Mouse (Mus musculus): ENCODE results near the gene Tmem106b. TPM values are rescaled to one million over a fixed set of nuclear protein-coding genes. Genes with fewer than 3 reads are reported as not detected.
A peak's percentile ranks its signal among the peaks of the same experiment; 100 is the strongest.

Gene Tmem106b
- 49.8 and 50.8 TPM in 2 replicates for polyA plus RNA-seq (2012; rRNA removed)

- Histone ChIP-seq H3K27ac (ENCODE audit: insufficient read depth, low read length) (peak within 1 kb of the TSS; percentile 86), H3K4me1 (ENCODE audit: control insufficient read depth, insufficient read depth, low read length) (peaks cover 2% of the 10 kb centered on the region), H3K4me3 (ENCODE audit: insufficient read depth, low read length) (peak within 1 kb of the TSS; percentile 71)
- TF ChIP-seq POLR2A (IDR thresholded peaks at IDR 0.05; ENCODE audit: extremely low read depth, insufficient read depth, low read length) (peak; percentile 93), CTCF (IDR thresholded peaks at IDR 0.05; ENCODE audit: extremely low read depth, insufficient read depth, low read length) (no peak)
Measured at GRCm38 (mm10) chr6:13069302-13070146, at the start of gene Tmem106b. TSS of gene Tmem106b (plus strand) at chr6:13069759.

GRCm38 (mm10) chr6:13021245-13022100, 48.1 kb upstream of the Tmem106b start:
- TF ChIP-seq POLR2A (IDR thresholded peaks at IDR 0.05; ENCODE audit: extremely low read depth, insufficient read depth, low read length): no peak
- H3K4me1 ChIP-seq (ENCODE audit: control insufficient read depth, insufficient read depth, low read length): no peaks in the 10 kb centered on the region
- no peak overlapping the region for H3K4me3 ChIP-seq (ENCODE audit: insufficient read depth, low read length)
- no peak overlapping the region for H3K27ac ChIP-seq (ENCODE audit: insufficient read depth, low read length)

- TF ChIP-seq CTCF (IDR thresholded peaks at IDR 0.05; ENCODE audit: extremely low read depth, insufficient read depth, low read length) (no peak), POLR2A (IDR thresholded peaks at IDR 0.05; ENCODE audit: extremely low read depth, insufficient read depth, low read length) (no peak)
- H3K4me3 ChIP-seq (ENCODE audit: insufficient read depth, low read length): no peak overlapping the region
- H3K4me1 ChIP-seq (ENCODE audit: control insufficient read depth, insufficient read depth, low read length): no peaks in the 10 kb centered on the region
- no peak overlapping the region for H3K27ac ChIP-seq (ENCODE audit: insufficient read depth, low read length)
Measured at GRCm38 (mm10) chr6:13030558-13030957, 39.0 kb upstream of the Tmem106b start.

- no peaks in the 10 kb centered on the region for H3K4me1 ChIP-seq (ENCODE audit: control insufficient read depth, insufficient read depth, low read length)
- H3K4me3 ChIP-seq (ENCODE audit: insufficient read depth, low read length): no peak overlapping the region
- no peak overlapping the region for H3K27ac ChIP-seq (ENCODE audit: insufficient read depth, low read length)
- peak; percentile 54; the same call in 1 of the 2 replicates for TF ChIP-seq CTCF (IDR thresholded peaks at IDR 0.05; ENCODE audit: extremely low read depth, insufficient read depth, low read length)
- TF ChIP-seq POLR2A (IDR thresholded peaks at IDR 0.05; ENCODE audit: extremely low read depth, insufficient read depth, low read length): no peak
Measured at GRCm38 (mm10) chr6:13030961-13031360, 38.6 kb upstream of the Tmem106b start.

- no peaks in the 10 kb centered on the region for H3K4me1 ChIP-seq (ENCODE audit: control insufficient read depth, insufficient read depth, low read length)
- H3K4me3 ChIP-seq (ENCODE audit: insufficient read depth, low read length): no peak overlapping the region
- TF ChIP-seq POLR2A (IDR thresholded peaks at IDR 0.05; ENCODE audit: extremely low read depth, insufficient read depth, low read length) (no peak), CTCF (IDR thresholded peaks at IDR 0.05; ENCODE audit: extremely low read depth, insufficient read depth, low read length) (no peak)
- H3K27ac ChIP-seq (ENCODE audit: insufficient read depth, low read length): no peak overlapping the region
Measured at GRCm38 (mm10) chr6:13052408-13053200, 17.0 kb upstream of the Tmem106b start.

- Histone ChIP-seq H3K4me3 (ENCODE audit: insufficient read depth, low read length) (no peak overlapping the region), H3K4me1 (ENCODE audit: control insufficient read depth, insufficient read depth, low read length) (no peaks in the 10 kb centered on the region), H3K27ac (ENCODE audit: insufficient read depth, low read length) (no peak overlapping the region)
- TF ChIP-seq CTCF (IDR thresholded peaks at IDR 0.05; ENCODE audit: extremely low read depth, insufficient read depth, low read length) (no peak), POLR2A (IDR thresholded peaks at IDR 0.05; ENCODE audit: extremely low read depth, insufficient read depth, low read length) (no peak)
Measured at GRCm38 (mm10) chr6:13061276-13062039, 8.1 kb upstream of the Tmem106b start.

GRCm38 (mm10) chr6:13062063-13062462, 7.5 kb upstream of the Tmem106b start:
- H3K27ac ChIP-seq (ENCODE audit: insufficient read depth, low read length): no peak overlapping the region
- no peak for TF ChIP-seq POLR2A (IDR thresholded peaks at IDR 0.05; ENCODE audit: extremely low read depth, insufficient read depth, low read length)
- TF ChIP-seq CTCF (IDR thresholded peaks at IDR 0.05; ENCODE audit: extremely low read depth, insufficient read depth, low read length): no peak

GRCm38 (mm10) chr6:13062691-13063255, 6.8 kb upstream of the Tmem106b start:
- TF ChIP-seq POLR2A (IDR thresholded peaks at IDR 0.05; ENCODE audit: extremely low read depth, insufficient read depth, low read length): no peak
- TF ChIP-seq CTCF (IDR thresholded peaks at IDR 0.05; ENCODE audit: extremely low read depth, insufficient read depth, low read length): no peak
- Histone ChIP-seq H3K4me1 (ENCODE audit: control insufficient read depth, insufficient read depth, low read length) (no peaks in the 10 kb centered on the region), H3K27ac (ENCODE audit: insufficient read depth, low read length) (no peak overlapping the region), H3K4me3 (ENCODE audit: insufficient read depth, low read length) (no peak overlapping the region)

More at GRCm38 (mm10) chr6:13062063-13062462, 7.5 kb upstream of the Tmem106b start:
- Histone ChIP-seq H3K4me1 (ENCODE audit: control insufficient read depth, insufficient read depth, low read length) (no peaks in the 10 kb centered on the region), H3K4me3 (ENCODE audit: insufficient read depth, low read length) (no peak overlapping the region)

Data from cortical plate, adult 2 months (tissue).